Mouse (Mus musculus) spleen, postnatal 4 days (tissue): ENCODE results near the gene Aspn.

Source experiments
- DNase-seq, 2 experiments: peaks; one replicate each; pipeline ENCODE4 v3.0.0; 2022; ENCODE audit warnings: low spot score in 2 of 2

The Aspn gene

DNA sequence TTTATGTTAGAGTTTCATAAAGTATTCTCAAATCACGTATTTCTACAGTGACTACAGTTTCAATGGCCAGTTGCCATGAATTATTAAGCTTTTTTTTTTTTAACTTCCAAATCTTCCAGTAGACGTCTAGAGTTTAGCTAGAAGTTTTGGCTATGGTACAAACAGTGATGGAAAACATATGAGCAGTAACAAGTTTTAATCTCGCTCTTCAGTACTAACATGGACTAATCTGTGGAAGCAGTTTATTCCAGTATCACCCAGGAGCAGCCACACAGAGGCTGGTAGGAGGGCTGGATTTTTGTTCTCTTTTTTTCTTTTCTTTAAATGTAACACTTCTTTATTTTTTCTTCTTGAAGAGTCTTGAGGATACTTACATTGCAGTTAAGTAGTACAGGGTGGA, at the start of gene Aspn:
Gene Aspn, plus strand, starts transcription at position 165 of the 400 bp plus-strand sequence.
- no peak for DNase-seq

DNA sequence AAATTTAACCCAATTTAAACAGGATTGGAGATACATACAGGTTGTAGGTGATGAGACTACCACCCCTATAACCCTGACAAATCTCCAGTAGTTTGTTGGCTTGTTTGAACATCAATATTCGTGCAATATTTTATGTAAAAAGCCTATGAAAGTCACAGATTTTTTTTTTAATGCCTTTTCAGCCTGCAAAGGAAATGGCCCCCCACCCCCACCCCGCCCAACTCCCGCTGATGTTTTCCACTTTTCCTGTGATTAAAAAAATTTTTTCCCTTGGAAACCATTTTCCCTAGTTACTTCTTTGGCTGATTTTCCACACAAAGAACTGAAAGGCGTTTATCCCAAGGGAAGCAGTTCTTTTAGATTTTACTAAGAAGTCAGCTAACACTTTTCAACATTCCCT, 39.7 kb upstream of the Aspn start, which contains the start of gene Ecm2:
Gene Ecm2, plus strand, starts transcription at position 301 of the 400 bp plus-strand sequence.
- no peak for DNase-seq

DNA sequence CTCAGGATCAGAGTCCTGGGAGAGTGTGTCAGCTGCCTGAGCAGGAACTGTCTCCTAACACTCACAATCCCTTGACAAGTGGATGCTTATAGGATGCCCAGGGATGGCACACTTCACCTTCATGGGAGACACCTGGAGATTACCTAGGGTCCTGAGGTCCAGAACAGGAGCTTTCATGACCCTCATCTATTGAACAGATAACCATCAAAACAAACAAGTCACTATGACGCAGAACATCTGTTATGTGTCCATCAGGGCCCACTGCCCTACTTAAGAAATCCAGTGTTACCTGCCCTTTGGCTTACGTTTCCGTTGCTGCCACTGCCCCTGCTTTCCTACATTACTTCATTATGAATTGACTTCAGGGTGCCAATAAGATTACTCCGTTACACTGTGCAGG, 38.5 kb upstream of the Aspn start:
- DNase-seq, result no peak

DNA sequence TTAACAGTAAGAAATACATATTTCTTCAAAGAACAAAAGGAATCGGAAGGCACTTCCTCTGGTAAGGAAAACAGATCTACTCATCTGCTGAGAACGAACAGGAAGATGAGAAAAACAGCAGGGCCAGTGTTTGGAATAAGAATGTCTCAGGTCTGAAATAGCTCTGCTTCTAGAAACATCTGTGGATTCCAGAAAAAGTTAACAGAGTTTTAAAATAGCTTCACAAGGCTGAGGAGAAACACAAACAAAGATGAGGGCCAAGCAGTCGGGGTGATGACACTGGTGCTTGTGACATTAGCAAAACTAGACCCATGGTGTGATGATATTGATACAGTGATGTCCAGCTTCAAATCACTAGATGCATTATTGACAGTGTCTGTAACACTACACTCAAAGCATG, 37.1 kb upstream of the Aspn start:
- DNase-seq, result no peak

GRCm38 (mm10) chr13:49518761-49519160, 25.5 kb upstream of the Aspn start:
- DNase-seq, result no peak

- no peak for DNase-seq
These were observed 18.0 kb upstream of the Aspn start for GRCm38 (mm10) chr13:49526235-49526634.

DNA sequence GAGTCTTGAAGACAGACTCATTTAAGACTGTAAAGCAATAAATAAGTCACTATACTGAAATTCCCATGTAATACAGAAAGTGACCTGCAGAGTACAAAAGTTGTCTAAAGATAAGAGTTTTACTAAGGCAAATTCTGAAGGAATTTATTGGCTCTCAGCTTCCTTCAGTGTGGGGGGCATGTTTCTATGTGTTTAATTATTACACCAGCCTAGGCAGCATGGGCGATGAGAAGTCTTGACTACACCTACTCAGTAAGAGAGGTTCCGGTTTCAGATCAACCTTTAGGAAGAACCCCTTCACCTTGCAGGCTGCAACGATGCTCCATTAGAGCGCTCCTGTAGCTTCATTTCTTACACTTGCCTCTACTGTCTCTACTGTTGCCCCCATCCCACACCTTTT, 13.6 kb upstream of the Aspn start:
- DNase-seq, result no peak

GRCm38 (mm10) chr13:49536946-49537345, 7.3 kb upstream of the Aspn start:
- no peak for DNase-seq

- DNase-seq, result no peak
These were observed 5.5 kb upstream of the Aspn start for GRCm38 (mm10) chr13:49538693-49539092.

DNA sequence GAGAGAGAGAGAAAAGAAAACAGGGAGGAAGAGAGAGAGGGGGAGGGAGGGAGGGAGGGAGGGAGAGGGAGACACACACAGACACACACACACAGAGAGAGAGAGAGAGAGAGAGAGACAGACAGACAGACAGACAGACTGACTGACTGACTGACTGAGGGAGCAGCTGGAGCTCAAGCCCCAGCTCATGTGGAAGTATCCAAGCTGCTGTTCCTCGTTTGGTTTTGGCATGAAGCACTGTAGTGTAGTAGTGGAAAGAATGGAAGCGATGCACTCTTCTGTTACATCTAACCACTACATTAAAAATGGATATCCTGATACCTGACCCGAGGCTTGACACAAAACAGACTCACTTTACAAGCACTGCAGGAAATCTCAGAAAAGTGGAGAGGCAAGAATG, 1.4 kb downstream of the Aspn start:
- DNase-seq, result no peak

DNA sequence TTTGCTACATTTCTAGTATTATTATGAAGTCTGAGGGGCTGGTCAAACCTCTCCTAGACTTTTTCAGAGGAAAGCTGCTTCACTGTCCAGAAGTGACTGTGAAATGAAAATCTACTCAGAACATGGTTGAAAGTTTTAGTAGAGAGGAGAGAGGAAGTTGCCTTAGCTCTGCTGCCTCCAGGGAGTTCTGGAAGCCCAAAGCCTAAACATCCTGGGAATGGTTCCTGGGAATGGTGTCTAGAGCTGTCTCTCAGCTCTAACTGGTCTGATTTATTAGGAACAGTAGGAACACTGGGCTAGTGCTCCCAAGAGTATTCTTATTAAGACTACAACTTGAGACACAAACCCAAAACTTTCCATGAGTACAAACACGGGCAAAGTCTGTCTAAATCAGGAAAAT, 2.3 kb downstream of the Aspn start:
- no peak for DNase-seq

- DNase-seq, result no peak
These were observed 3.4 kb downstream of the Aspn start for GRCm38 (mm10) chr13:49547563-49548150.

- DNase-seq, result no peak
These were observed 5.4 kb downstream of the Aspn start for GRCm38 (mm10) chr13:49549616-49550015.

DNA sequence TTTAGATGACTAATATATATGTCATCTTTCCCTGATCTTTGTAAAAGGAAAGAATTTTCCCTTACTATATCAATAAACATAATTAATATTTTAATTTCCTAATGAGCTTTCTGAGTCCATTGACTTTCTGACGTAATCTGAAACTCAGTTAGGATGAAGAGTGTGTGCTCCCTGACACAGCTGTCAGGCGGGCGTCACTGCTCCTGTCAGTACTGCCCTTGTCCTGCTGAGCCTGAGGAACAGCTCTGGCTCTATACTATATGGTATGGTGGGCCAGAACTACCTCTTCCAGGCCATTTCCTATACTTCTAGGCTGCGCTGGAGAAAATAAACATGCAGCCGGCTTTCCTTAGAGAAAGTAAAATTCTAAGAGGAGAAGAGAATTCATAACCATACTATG, 10.3 kb downstream of the Aspn start:
- no peak for DNase-seq

- no peak for DNase-seq
These were observed 12.0 kb downstream of the Aspn start for GRCm38 (mm10) chr13:49556203-49556602.

GRCm38 (mm10) chr13:49556924-49557323, 12.7 kb downstream of the Aspn start:
- DNase-seq, result no peak

- DNase-seq, result peak; percentile 38 to 63
These were observed 14.9 kb downstream of the Aspn start for GRCm38 (mm10) chr13:49559185-49559584.

DNA sequence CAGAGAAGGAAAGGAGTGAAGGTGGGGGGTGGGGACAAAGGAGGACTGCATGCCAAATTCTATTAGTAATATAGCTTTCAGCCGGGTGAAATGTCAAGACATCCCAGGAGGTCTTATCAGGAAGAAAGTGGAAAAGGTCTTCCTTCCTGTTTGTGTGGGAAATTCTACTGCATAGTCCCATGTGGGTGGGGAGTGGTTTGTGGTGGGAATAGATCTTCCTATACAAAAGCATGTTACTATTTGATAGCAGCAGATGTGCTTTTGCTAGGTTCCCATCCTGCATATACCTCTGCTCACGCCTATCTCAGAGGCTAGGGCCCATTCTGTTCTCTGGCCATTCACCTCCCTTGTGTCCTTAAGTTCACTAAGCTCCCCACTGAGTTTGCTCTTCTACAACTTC, 16.6 kb downstream of the Aspn start:
- no peak for DNase-seq

DNA sequence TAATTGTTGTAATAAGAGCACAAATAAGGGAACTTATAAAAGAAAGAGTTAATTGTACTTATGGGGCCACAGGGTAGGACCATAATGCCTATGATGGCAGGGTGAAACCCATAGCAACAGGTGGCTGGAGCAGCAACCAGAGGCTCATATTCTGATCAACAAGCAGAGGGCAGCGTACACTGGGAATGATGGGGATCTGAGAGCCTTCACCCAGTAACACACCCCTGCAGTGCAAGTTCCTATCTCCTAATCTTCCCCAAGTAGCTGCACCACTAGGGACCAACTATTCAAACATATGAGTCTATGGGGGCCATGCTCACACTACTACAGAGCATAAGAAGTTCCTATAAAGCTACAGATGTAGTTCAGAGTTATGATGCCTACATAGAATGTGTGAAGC, 20.1 kb downstream of the Aspn start:
- DNase-seq, result no peak

- peak in 1 of 2 experiments; percentile 20 for DNase-seq
These were observed 26.1 kb downstream of the Aspn start for GRCm38 (mm10) chr13:49570371-49570770.

- no peak for DNase-seq
These were observed 27.2 kb downstream of the Aspn start for GRCm38 (mm10) chr13:49571418-49571817.

DNA sequence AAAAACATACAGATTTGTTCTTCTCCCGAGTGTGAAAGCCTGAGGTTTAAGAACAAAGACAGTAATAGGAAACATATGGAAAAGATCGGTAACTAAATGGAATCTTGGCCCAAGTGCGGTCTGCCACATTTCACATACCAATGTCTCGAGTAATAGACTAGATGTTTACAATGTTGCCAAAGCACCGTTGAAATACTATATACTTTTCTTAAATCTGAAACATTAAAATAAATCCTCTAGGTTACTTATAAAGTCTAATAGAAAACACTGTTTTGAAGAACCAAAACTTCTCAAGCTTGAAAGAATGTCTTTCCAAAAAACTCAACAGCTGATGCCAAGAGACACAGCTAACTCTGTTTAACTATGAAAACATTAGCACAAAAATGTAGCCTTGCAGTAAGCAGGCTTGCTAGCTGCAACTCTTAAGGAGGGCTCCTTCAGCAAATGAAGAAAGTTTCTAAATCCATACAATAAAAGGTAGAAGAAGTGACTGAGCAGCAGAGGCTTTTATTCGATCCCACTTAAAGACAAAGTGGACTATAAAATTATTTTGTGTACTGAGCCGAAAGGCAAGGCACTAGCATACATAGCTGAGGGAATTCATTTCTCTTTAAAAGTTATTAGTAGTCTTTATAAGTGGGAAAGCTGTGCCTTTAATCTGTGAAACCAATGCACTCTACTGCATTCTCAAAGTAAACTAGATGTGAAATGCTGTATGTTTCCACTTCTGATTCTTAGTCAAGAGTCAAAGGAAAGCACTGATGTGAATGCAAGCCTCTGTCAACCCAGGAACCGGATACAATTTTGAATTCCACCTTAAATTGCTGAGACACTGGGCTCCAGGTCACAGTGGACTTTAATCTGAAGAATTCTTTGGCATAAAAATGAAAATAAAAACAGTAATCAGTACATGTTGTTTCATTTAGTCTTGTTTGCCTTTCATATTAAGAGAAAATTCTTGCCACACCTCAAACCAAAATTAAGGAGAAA, 37.6 kb downstream of the Aspn start, which contains the start of gene Omd:
Gene Omd, plus strand, starts transcription at position 922 of the 990 bp plus-strand sequence.
- no peak for DNase-seq

- no peak for DNase-seq
These were observed 39.6 kb downstream of the Aspn start for GRCm38 (mm10) chr13:49583859-49584258.
